Mouse (Mus musculus) right cerebral cortex, adult 2 months (tissue): Measurements from ENCODE around the gene Cacna2d3.

Source experiments
- DNase-seq, 2 experiments: peaks; one replicate each; pipeline ENCODE4 v3.0.0; 2021 to 2022; ENCODE audit warnings: low spot score in 2 of 2

Gene Cacna2d3

DNA sequence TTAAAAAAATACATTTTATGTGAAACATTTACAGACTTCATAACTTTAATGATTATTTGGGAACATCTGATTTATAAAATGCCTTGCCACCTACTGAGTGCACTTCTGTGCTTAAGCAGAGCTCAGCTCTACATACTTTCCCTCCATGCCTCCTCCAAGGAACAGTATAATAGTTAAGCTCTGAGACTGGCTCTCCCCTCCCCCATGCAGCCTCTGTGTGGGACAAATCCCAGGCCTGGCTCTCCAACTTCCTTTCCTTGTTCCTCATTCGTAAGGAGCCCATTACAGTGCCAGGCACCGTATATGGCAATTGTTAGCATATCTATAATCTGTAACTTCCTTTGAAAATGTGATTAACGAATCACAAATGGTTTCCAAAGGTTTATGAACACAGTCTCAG is 644.2 kb downstream of the Cacna2d3 start:
- DNase-seq = no peak

DNA sequence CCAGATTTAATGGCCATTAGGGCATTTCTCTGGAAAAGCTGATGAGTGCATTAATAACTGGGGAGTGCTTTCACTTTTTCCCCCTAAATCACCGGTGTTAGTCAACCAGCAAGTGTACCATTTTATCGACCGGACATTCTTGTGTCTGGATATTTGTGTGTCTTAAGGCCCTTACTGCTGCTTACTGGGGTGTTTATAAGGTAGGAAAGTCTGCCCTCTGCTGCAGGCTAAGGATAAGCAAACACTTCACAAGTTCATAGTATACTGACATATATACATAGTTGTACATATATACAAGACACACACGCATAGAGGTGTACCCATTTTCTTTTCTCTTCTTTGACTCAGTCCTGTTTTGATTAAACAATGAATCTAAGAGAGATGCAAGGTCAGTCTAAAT is 647.9 kb downstream of the Cacna2d3 start:
- DNase-seq = no peak

DNA sequence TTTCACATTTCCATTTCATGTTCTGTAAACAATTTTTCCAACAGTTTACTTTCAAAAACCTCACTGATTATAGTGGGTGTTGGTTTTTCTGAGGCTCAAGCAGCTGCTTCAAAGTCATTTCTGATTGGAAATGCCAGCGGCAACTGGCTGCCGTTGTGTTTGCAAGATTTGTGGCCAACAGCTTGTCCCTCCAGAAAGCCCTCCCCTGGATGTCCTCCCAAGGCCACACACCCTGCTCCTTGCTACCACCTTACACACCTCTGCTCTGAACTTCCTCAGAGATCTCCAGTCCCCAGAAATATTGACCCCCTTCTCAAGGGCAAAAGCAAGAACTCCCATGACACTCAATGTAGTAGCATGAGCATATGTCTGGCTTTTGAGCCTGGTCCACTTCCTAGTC is 659.0 kb downstream of the Cacna2d3 start:
- no peak for DNase-seq

DNA sequence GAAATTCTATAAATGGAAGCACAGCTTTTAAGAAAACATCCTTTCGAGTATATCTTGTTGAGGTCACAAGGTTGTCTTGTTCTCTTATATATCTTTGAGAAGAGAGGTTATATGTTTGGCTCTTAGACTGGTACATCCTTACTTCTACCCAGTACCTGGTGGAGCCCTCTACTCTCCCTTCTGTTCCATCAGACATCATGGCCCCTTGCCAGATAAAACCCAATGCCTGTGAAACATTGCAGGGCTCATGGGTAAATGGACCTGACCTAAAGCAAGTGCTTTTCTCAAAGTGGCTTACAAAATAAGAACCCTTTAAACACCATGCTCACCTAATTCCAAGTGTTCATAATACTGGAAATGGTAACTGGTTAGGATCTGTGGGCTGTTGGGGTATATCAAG is 660.2 kb downstream of the Cacna2d3 start:
- DNase-seq = no peak

DNA sequence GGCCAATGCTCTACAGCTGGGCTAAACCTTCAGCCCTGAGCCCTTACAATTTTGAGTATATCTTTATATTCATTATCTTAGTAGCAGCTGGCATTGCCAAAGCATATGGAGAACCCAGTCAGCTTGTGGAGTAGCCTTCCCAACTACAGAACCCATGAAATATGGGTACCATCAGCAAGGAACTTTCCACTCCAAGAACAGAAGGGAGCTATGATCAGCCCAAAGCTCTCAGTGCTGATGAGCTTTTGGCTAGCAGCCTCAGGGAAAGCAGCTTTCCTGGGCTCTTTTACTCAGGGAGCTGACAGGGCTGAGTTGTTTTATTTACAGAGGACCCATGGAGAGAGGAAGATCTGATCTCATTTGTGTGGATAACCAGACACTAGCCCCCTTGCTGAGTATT is 661.0 kb downstream of the Cacna2d3 start:
- DNase-seq = no peak

DNA sequence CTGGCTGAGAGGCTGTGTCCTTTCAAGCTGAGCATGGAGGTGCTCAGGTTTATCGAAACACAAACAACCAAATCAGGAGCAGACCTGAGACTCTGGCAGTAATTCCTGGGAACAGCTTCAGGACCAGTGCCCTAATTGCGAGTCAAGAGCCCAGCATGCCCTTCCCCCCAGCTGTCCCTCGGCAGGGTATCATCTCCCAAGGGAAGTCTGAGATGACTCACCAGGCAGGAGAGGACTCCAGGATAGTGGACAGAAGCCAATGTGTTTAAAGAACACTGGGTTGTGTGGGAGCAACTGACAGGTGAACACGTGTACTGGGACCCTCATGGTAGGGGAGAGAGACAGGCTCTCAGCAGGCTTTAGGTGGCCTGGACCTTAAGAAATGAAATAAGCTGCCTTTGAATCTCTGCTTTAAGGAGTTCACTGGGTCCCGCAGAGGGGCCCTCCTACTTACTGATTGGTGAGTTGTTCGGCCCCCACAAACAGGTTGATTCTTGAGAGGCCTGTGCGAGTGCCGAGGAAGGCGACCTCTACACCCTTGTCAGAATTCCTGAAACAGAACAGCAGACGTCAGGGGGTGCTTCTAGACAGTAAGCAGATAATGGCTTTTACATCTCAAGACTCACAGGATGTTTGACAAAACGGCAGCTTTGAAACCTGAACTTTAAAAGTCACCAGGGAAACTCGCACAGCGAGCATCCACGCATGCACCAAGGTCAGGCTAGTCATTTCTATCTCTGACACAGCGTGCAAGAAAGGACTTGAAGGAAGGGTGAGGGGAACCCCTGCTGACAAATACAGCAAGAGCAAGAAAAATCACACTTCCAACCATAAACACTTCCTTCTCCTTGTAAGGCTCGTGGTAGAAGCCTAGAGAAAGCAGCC is 669.5 kb downstream of the Cacna2d3 start:
- DNase-seq = no peak

DNA sequence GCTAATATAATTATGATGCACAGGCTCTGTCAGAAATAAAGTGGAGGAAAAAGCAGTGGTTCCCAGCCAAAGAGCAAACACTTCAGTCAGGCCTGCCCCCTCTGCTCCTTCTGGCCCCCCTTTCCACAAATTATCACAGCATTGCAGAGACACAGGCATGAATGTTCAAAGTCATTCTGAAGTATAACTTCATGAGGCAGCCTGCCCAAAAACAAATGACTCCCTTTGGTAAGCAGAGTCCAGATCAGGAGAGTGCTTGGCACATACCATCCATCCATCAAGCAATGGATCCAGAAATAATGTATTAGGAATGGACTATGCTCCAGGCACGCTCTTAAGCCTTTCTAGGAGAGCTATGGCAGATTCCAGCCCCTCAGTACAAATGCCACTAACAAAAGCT is 679.3 kb downstream of the Cacna2d3 start:
- no peak for DNase-seq

DNA sequence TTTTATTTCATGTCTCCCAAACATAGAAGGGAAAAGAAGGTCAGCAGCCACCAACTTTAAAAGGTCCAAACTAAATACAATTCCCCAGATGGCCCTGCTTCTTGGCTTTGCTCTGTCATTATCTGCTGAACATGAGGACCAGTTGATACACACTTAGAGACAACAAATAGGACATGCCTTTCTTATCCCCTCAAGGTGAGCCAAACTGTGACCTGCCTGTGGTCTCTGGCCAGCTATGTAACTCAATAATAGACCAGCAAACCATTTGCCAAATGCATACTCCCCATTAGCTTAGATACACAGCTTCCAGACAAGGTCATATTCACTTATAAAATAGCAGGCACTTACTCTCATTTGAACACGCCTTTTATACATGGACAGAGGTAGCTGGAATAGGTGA is 680.2 kb downstream of the Cacna2d3 start:
- no peak for DNase-seq

DNA sequence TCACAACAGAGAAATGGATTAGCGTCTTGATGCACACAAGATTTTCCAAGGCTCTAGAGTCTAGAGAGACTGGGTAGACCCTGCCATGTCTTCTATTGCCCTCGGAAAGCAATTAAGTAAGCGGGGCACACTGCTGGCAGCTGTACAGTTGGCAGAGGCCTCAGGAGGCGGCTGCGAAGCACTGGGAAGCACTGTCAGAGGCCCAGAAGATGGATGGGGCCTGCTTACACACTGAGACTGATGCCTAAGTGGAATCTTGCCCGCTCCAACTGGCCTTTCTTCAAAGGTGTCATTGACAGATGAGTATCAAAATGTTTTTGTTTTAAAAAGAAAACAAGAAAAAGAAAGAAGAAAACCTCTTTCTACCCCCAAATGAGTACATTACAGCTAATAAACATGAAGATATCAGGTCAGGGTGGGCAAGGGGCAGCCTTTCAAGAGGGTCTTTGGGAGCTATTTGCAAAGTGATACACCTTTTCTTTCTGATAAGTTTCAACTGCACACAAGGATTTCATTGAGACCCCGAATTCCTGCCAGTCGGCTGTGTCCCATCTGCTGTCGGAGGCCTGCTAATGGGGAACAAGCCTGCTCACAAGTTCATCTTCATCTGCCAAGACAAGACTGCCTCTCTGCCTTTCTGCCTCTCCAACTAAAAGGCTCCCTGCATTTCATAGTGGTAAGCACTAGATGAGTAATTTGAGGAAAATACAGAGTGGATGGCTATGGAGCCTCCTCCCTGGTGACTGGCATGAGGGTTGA is 680.9 kb downstream of the Cacna2d3 start:
- no peak for DNase-seq

DNA sequence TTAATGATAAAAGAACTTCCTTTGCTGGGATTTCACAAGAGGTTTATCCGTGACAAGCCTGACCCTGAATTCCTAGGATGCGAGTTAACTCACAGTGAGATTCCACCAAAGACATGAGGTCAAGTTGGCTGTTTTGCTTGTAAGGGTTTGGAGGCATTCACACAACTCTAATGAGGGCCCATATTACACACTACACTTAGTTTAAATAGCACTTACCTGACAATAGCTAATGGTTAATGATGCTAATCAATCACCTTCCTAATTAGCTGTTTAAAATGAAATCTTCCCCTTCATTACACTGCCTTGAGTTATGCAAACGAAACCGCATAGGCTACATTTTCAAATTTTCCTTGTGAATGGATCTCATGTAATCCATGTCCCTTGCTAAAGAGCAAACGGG is 683.4 kb downstream of the Cacna2d3 start:
- no peak for DNase-seq

DNA sequence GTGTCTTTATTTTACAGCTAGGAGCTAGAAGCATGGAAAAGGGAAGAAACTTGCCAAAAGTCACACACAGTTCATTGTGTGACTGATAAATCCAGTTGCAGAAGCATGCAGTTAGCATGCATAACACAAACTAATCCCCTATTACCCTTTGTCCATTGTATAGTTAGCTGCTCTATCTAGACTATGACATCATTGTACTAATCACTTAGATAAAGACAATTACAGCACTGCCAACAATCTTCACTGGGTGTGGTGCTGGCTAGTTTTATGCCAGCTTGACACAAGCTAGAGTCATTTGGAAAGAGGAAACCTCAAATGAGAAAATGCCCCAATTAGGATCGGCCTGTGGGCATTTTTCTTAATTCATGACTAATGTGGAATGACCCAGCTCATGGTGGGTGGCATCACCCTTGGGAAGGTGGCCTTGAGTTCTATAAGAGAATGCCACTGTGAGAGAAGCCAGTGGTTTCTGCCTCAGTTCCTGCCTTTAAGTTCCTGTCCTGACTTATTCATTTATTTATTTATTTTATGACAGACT is 689.7 kb downstream of the Cacna2d3 start:
- DNase-seq = no peak

DNA sequence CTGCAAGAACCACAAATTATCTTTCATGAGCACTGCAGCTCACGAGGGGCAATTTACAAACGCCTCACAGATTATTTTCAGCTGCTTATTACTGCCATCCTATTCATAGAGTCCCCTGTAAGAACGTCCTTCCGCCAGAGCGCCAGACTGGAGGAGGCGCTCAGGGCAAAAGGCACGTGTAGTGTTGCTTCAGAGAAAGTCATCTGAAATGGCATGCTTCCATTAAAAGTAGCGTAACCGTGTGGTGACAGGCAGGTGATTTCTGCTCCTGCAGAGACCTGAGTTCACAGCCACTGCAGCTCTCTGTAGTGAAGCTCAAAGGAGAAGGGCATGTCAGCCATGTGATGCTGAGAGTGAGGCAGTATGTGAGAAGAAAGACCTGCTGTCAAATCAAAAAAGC is 691.1 kb downstream of the Cacna2d3 start:
- peak in 1 of 2 experiments; percentile 15 for DNase-seq

DNA sequence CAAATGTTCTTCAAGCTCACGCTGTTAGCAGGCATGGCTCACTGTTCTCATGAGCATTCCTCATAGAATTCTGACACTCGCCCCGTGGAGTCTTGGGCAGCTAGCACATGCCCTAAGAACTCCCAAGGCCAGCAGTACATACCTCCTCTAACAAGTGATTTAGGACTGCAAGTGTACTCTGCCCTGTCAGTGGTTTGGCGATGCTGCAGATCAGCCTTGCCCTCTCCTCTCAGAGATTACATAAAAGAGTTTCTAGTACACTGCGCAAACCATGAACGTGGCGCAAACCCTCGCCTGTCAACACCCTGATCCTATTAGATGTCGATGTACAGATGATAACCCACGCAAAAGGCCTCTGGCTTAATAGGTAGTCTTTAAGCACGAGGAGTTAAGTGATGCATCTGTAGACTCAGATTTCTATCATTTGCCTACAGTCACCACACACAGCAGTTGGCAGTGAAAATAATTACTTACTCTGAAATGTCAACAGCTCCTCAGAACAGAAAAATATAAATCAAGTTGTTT is 691.7 kb downstream of the Cacna2d3 start:
- DNase-seq = peak in 1 of 2 experiments; percentile 16

DNA sequence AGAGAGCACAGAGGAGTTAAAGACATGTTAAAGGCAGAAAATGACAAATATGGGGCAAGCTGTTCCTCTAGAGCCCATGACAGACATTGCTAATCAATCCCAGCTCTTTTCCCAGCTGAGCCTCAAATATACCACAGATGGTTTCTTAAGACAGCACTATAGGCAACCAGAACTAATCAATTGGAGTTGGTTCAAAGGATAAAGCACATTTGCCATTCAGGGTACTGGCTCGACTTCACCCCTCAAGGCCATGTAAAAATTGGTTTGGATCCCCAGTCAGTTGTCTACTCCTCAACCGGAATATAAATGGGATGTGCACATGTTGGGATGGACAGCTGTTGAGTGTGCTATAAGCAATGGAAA is 692.6 kb downstream of the Cacna2d3 start:
- DNase-seq = no peak

DNA sequence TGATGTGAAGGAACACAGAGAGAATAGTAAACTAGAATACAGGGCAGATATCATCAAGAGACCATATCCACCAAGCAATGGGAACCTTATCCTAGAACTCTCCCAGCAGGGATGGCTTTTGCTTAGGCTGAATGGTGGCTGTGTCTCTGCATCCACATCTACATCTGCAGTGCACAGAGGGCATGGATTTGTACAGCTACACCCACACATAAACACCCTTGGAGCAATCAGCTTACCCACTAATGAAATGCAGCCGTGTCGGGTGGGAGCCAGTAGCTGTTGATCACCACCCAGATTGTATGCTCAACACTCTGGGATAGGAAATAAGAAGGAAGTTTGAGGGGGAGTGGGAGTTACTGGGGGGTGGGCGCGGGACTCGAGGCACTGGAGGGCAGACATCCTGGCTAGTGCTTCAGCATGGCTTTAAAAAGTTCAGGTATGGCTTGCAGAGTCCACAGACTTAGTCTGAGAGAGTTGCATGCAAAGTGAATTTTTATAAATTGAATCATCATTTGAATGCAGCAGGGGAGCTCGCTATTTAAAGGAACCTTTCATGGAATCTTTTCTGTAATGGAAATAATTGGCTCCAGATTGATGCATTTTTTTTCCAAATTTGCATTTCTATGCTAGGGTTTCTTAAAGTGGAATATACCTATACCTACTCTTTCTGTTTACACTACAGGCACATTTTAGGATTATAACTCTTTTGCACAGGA is 693.1 kb downstream of the Cacna2d3 start:
- DNase-seq = no peak

DNA sequence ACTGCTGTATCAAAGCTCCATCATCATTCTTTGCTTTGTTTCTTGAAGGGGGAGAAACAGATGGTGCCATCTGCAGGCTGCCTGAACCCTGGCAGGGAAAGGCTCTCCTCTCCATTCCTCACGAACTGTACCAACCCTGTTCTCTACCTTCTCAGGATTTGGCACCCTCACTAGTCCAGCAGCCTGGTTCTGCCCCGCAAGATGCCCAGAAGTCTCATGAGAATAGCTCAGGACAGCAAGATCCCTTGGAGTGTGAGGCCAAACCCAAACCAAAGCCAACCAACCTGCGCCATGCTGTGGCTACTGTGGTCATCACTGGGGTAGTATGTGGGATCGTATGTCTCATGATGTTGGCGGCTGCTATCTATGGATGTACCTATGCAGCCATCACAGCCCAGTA is 694.4 kb downstream of the Cacna2d3 start:
- no peak for DNase-seq

DNA sequence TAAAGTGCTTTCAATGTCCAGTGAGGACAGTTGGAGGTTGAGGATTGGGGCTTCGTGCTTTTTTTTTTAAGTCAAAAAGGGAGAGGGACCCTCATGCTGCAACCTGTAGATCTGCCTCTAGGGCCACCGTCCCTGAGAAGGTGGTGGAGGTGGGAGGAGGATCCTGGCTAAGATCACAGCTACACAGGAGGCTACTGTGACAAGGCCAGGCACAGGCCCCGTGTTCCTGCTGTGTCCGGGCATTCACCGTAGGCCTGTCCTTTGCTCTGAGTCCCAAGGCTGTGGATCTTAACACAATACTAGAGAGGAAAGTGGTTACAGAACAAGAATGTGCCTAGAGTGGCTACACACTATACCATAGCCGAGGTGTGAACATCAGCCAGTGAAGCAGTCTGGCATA is 696.3 kb downstream of the Cacna2d3 start:
- no peak for DNase-seq

DNA sequence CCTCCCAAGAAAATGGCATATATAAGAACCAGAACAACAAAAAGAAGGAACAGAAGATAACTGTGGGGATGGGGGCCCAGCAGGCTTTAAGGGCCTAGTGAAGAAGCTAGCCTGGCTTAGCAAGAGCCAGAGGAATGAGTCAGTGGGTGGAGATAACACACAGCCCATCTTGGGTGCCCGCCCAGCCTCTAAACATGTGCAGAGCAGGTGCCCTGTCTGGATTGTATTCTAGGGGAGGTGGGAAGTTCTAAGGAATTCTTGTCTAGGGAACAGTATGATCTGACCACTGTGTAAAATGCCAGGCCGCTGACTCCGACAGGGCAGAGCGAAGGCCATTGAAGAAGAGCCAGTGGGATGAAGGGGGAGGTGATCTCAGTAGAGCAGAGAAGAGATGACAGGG is 698.4 kb downstream of the Cacna2d3 start:
- DNase-seq = no peak

DNA sequence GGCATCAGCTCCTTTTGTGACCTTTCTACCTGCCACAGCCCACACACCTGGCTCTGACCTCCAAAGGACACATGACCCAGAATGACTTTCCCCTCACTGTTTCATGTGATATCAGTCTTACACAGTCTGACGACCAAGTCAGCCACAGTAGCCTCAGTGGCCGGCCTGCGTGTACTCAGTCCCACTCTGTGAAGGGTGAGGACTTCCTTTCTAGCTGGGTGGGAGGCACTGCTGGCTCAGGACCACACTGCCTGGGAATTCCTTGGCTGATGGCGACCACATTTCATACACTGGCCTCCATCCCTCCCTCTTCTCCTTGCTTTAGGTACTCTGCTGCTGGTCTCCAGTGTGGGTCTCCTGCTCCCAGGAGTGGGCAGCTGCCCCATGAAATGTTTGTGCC is 700.4 kb downstream of the Cacna2d3 start:
- no peak for DNase-seq

DNA sequence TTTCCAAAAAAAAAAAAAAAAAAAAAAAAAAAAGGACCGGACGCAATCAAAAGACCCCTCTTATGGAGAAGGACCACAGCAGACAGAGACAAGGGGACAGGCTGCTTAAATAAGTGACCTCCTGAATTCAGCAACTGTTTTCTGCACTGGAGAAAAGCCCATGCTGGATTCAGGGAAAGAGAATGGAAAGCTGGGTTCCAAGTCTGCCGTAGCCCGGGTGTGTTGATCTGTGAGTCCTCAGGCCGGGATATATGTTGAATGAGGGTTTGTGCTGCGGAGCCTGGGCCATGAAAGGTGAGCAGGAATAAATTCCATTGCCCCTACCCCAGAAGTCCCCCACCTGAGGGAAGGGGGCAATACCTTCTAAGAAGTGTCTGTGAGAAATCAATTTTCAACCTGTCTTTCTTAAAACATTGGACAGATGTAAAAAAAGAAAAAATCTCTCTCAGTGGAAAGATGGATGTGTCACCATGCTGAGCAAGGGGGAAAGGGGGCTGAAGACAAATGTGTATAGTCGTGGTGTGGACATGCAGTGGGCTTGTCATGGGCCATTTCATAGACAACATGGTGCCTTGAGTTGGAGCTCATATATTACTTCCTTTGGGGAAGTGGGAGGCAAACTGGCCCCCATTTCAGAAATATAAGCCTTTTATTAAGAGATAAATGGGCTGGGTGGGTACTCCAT is 703.2 kb downstream of the Cacna2d3 start:
- DNase-seq = no peak

DNA sequence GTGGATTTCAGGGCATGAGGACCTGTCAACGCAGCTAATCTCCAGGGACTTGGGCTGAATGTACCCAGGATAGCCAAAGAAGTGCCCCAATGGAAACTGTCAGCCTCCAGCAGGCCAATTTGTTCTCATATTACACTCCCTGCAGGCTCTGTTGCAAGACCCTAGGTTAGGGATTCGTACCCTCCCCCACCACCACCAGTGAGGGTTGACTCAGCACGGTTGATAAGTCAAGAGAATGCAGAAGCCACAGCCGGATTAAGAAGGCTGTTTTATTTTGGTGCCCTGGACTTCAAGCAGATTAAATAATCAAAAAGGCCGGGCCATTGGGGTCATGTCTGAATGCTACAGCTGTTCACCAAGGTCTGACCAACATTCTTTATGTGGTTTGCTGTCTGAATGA is 703.8 kb downstream of the Cacna2d3 start, which contains the start of gene Lrtm1:
Gene Lrtm1 (plus strand): TSS at position 326 of the 400 bp plus-strand sequence.
- DNase-seq = no peak
